Mouse (Mus musculus): ENCODE measurements around the gene Zbtb4. TPM values are rescaled to one million over a fixed set of nuclear protein-coding genes. Genes with fewer than 3 reads are reported as not detected.

Gene Zbtb4
- polyA plus RNA-seq, 1 experiment from 2014 or later = 1.7 TPM

GRCm38 (mm10) chr11:69774961-69775360 is 9.2 kb downstream of the Zbtb4 start:
- no peaks in the 10 kb centered on the region for H3K36me3 ChIP-seq (ENCODE audit: control insufficient read depth, insufficient read depth, low read length)
- no peak overlapping the region for H3K4me2 ChIP-seq (replicated peaks; ENCODE audit: low read depth, low read length)
- H3K27me3 ChIP-seq (ENCODE audit: control insufficient read depth, insufficient read depth, low read length) = peaks cover 6% of the 10 kb centered on the region; the same call in 1 of the 2 replicates
- no peak overlapping the region for H3K27ac ChIP-seq (ENCODE audit: low read depth, low read length)
- no peak overlapping the region for H3K4me3 ChIP-seq (ENCODE audit: low read depth, low read length)
- no peaks in the 10 kb centered on the region for H3K4me1 ChIP-seq (replicated peaks; ENCODE audit: control insufficient read depth, insufficient read depth, low read length)
- 58% methylated on average over 5 of the region's 5 CpGs for WGBS
- no peak overlapping the region for H3K9ac ChIP-seq (ENCODE audit: low read depth, low read length)
- no peak for DNase-seq (ENCODE audit: low spot score)
- ATAC-seq (ENCODE audit: low FRiP score) = no peak
- no peaks in the 10 kb centered on the region for H3K9me3 ChIP-seq (ENCODE audit: control insufficient read depth, low read length)

- Histone ChIP-seq H3K4me2 (replicated peaks; ENCODE audit: low read depth, low read length) (no peak overlapping the region), H3K4me3 (ENCODE audit: low read depth, low read length) (no peak overlapping the region), H3K9ac (ENCODE audit: low read depth, low read length) (no peak overlapping the region), H3K27me3 (ENCODE audit: control insufficient read depth, insufficient read depth, low read length) (peaks cover 6% of the 10 kb centered on the region; the same call in 1 of the 2 replicates), H3K9me3 (ENCODE audit: control insufficient read depth, low read length) (no peaks in the 10 kb centered on the region), H3K27ac (ENCODE audit: low read depth, low read length) (no peak overlapping the region), H3K36me3 (ENCODE audit: control insufficient read depth, insufficient read depth, low read length) (no peaks in the 10 kb centered on the region), H3K4me1 (replicated peaks; ENCODE audit: control insufficient read depth, insufficient read depth, low read length) (no peaks in the 10 kb centered on the region)
- DNase-seq (ENCODE audit: low spot score) (no peak), ATAC-seq (ENCODE audit: low FRiP score) (no peak)
- WGBS = 64% methylated on average over 10 of the region's 10 CpGs
Observed at GRCm38 (mm10) chr11:69775716-69776115, 10.0 kb downstream of the Zbtb4 start.

- H3K4me2 ChIP-seq (replicated peaks; ENCODE audit: low read depth, low read length) = no peak overlapping the region
- H3K9ac ChIP-seq (ENCODE audit: low read depth, low read length) = no peak overlapping the region
- no peaks in the 10 kb centered on the region for H3K4me1 ChIP-seq (replicated peaks; ENCODE audit: control insufficient read depth, insufficient read depth, low read length)
- 82% methylated on average over 20 of the region's 20 CpGs for WGBS
- DNase-seq (ENCODE audit: low spot score) (no peak), ATAC-seq (ENCODE audit: low FRiP score) (no peak)
- H3K27ac ChIP-seq (ENCODE audit: low read depth, low read length) = no peak overlapping the region
- no peaks in the 10 kb centered on the region for H3K9me3 ChIP-seq (ENCODE audit: control insufficient read depth, low read length)
- H3K4me3 ChIP-seq (ENCODE audit: low read depth, low read length) = no peak overlapping the region
- H3K27me3 ChIP-seq (ENCODE audit: control insufficient read depth, insufficient read depth, low read length) = peaks cover 6% of the 10 kb centered on the region; the same call in 1 of the 2 replicates
- no peaks in the 10 kb centered on the region for H3K36me3 ChIP-seq (ENCODE audit: control insufficient read depth, insufficient read depth, low read length)
Observed at GRCm38 (mm10) chr11:69776488-69776887, 10.8 kb downstream of the Zbtb4 start.

- no peak overlapping the region for H3K27ac ChIP-seq (ENCODE audit: low read depth, low read length)
- H3K9ac ChIP-seq (ENCODE audit: low read depth, low read length) = no peak overlapping the region
- no peak overlapping the region for H3K4me3 ChIP-seq (ENCODE audit: low read depth, low read length)
- no peaks in the 10 kb centered on the region for H3K36me3 ChIP-seq (ENCODE audit: control insufficient read depth, insufficient read depth, low read length)
- no peak overlapping the region for H3K4me2 ChIP-seq (replicated peaks; ENCODE audit: low read depth, low read length)
- H3K27me3 ChIP-seq (ENCODE audit: control insufficient read depth, insufficient read depth, low read length) = peaks cover 6% of the 10 kb centered on the region; the same call in 1 of the 2 replicates
- no peaks in the 10 kb centered on the region for H3K4me1 ChIP-seq (replicated peaks; ENCODE audit: control insufficient read depth, insufficient read depth, low read length)
- ATAC-seq (ENCODE audit: low FRiP score) = no peak
- H3K9me3 ChIP-seq (ENCODE audit: control insufficient read depth, low read length) = no peaks in the 10 kb centered on the region
- 65% methylated on average over 25 of the region's 26 CpGs for WGBS
- no peak for DNase-seq (ENCODE audit: low spot score)
Observed at GRCm38 (mm10) chr11:69777504-69778257, 12.0 kb downstream of the Zbtb4 start.

GRCm38 (mm10) chr11:69778258-69778982 is 12.7 kb downstream of the Zbtb4 start:
- H3K9ac ChIP-seq (ENCODE audit: low read depth, low read length) = no peak overlapping the region
- H3K9me3 ChIP-seq (ENCODE audit: control insufficient read depth, low read length) = no peaks in the 10 kb centered on the region
- 66% methylated on average over 23 of the region's 23 CpGs for WGBS
- ATAC-seq (ENCODE audit: low FRiP score) (no peak), DNase-seq (ENCODE audit: low spot score) (no peak)
- no peak overlapping the region for H3K27ac ChIP-seq (ENCODE audit: low read depth, low read length)
- no peaks in the 10 kb centered on the region for H3K36me3 ChIP-seq (ENCODE audit: control insufficient read depth, insufficient read depth, low read length)
- H3K4me1 ChIP-seq (replicated peaks; ENCODE audit: control insufficient read depth, insufficient read depth, low read length) = no peaks in the 10 kb centered on the region
- H3K27me3 ChIP-seq (ENCODE audit: control insufficient read depth, insufficient read depth, low read length) = peaks cover 6% of the 10 kb centered on the region; the same call in 1 of the 2 replicates
- no peak overlapping the region for H3K4me2 ChIP-seq (replicated peaks; ENCODE audit: low read depth, low read length)
- no peak overlapping the region for H3K4me3 ChIP-seq (ENCODE audit: low read depth, low read length)

GRCm38 (mm10) chr11:69778985-69779384 is 13.3 kb downstream of the Zbtb4 start:
- Histone ChIP-seq H3K9ac (ENCODE audit: low read depth, low read length) (no peak overlapping the region), H3K27ac (ENCODE audit: low read depth, low read length) (no peak overlapping the region), H3K27me3 (ENCODE audit: control insufficient read depth, insufficient read depth, low read length) (peaks cover 6% of the 10 kb centered on the region; the same call in 1 of the 2 replicates), H3K4me2 (replicated peaks; ENCODE audit: low read depth, low read length) (no peak overlapping the region), H3K4me3 (ENCODE audit: low read depth, low read length) (no peak overlapping the region), H3K36me3 (ENCODE audit: control insufficient read depth, insufficient read depth, low read length) (no peaks in the 10 kb centered on the region), H3K9me3 (ENCODE audit: control insufficient read depth, low read length) (no peaks in the 10 kb centered on the region), H3K4me1 (replicated peaks; ENCODE audit: control insufficient read depth, insufficient read depth, low read length) (no peaks in the 10 kb centered on the region)
- ATAC-seq (ENCODE audit: low FRiP score) (no peak), DNase-seq (ENCODE audit: low spot score) (no peak)
- WGBS = 50% methylated on average over 7 of the region's 7 CpGs

GRCm38 (mm10) chr11:69781828-69782227 is 16.1 kb downstream of the Zbtb4 start:
- Histone ChIP-seq H3K4me3 (ENCODE audit: low read depth, low read length) (no peak overlapping the region), H3K27me3 (ENCODE audit: control insufficient read depth, insufficient read depth, low read length) (peaks cover 6% of the 10 kb centered on the region; the same call in 1 of the 2 replicates), H3K36me3 (ENCODE audit: control insufficient read depth, insufficient read depth, low read length) (no peaks in the 10 kb centered on the region), H3K9me3 (ENCODE audit: control insufficient read depth, low read length) (no peaks in the 10 kb centered on the region), H3K27ac (ENCODE audit: low read depth, low read length) (no peak overlapping the region), H3K4me2 (replicated peaks; ENCODE audit: low read depth, low read length) (no peak overlapping the region), H3K9ac (ENCODE audit: low read depth, low read length) (no peak overlapping the region), H3K4me1 (replicated peaks; ENCODE audit: control insufficient read depth, insufficient read depth, low read length) (no peaks in the 10 kb centered on the region)
- DNase-seq (ENCODE audit: low spot score) (no peak), ATAC-seq (ENCODE audit: low FRiP score) (no peak)
- WGBS = 31% methylated on average over 4 of the region's 4 CpGs

- Histone ChIP-seq H3K36me3 (ENCODE audit: control insufficient read depth, insufficient read depth, low read length) (no peaks in the 10 kb centered on the region), H3K27me3 (ENCODE audit: control insufficient read depth, insufficient read depth, low read length) (no peaks in the 10 kb centered on the region), H3K4me2 (replicated peaks; ENCODE audit: low read depth, low read length) (no peak overlapping the region), H3K4me1 (replicated peaks; ENCODE audit: control insufficient read depth, insufficient read depth, low read length) (no peaks in the 10 kb centered on the region), H3K4me3 (ENCODE audit: low read depth, low read length) (no peak overlapping the region), H3K9me3 (ENCODE audit: control insufficient read depth, low read length) (no peaks in the 10 kb centered on the region), H3K27ac (ENCODE audit: low read depth, low read length) (no peak overlapping the region), H3K9ac (ENCODE audit: low read depth, low read length) (no peak overlapping the region)
- 40% methylated on average over 15 of the region's 15 CpGs for WGBS
- DNase-seq (ENCODE audit: low spot score) (no peak), ATAC-seq (ENCODE audit: low FRiP score) (no peak)
Observed at GRCm38 (mm10) chr11:69784793-69785272, 19.1 kb downstream of the Zbtb4 start.

All from hindbrain, embryonic 11.5 days (tissue).